ENCODE assay signal across 9 mouse cellular contexts in genomic region chr11:61410129-61410528, GRCm38 (mm10). TPM values are rescaled to one million over a fixed set of nuclear protein-coding genes. Genes with fewer than 3 reads are reported as not detected.
DNase-seq lines count a peak whose midpoint lies in the region; ATAC-seq and TF ChIP-seq lines count a peak whose summit lies in the region.
"Had no signal": no experiment of that assay in that cellular context is flagged by ENCODE, and none has a peak within 500 bp of the region (broad histone marks: within the 10 kb centered on the region; RNA-seq: fewer than 3 reads in every experiment).

No protein-coding gene starts in this region.

- no peaks in the 10 kb centered on the region for H3K4me1 ChIP-seq in spleen, adult 2 months (ENCODE audit: control insufficient read depth, insufficient read depth, insufficient read length)

- no peaks in the 10 kb centered on the region for H3K36me3 ChIP-seq in spleen, adult 2 months (ENCODE audit: control insufficient read depth, insufficient read depth, low read length)
- H3K36me3 ChIP-seq: limb, embryonic 15.5 days had no signal

- H3K27me3 ChIP-seq in Patski: no peaks in the 10 kb centered on the region
- no peaks in the 10 kb centered on the region for H3K27me3 ChIP-seq in spleen, adult 2 months (ENCODE audit: control insufficient read depth, insufficient read depth, low read length)
- H3K27me3 ChIP-seq: limb, embryonic 15.5 days had no signal

- no peak overlapping the region for H3K4me3 ChIP-seq in spleen, adult 2 months (ENCODE audit: extremely low read depth, insufficient read depth, insufficient read length)
- H3K4me3 ChIP-seq: limb, embryonic 15.5 days had no signal

- DNase-seq in CD4-positive helper T cell, adult 2 months (ENCODE audit: low read depth, low spot score): peak; percentile 67
- DNase-seq in Patski (ENCODE audit: low read depth, low spot score): no peak
- DNase-seq in cerebellum, postnatal 36 days: peak; percentile 95 to 100
- peak; percentile 88 for DNase-seq in heart, adult 8-10 months (ENCODE audit: low spot score)
- peak; percentile 93 to 94 for DNase-seq in layer of hippocampus, postnatal 10 days (ENCODE audit: low spot score in 2 of 2)
- DNase-seq in spleen, adult 2 months (ENCODE audit: low read depth in 1 of 2, low spot score in 2 of 2): peak; percentile 18 to 63

- TF ChIP-seq POLR2A in spleen, adult 2 months (IDR thresholded peaks at IDR 0.05; ENCODE audit: low read depth, low read length): no peak

- CTCF ChIA-PET in Patski (lab: Charles Lee): no interaction called here

- POLR2A ChIA-PET in Patski (lab: Charles Lee): no interaction called here

- 0% methylated on average over 1 of the region's 1 CpGs for WGBS in spleen, adult 2 months

- H3K27ac ChIP-seq in spleen, adult 2 months (ENCODE audit: insufficient read depth, low read length): no peak overlapping the region
- H3K27ac ChIP-seq: limb, embryonic 15.5 days had no signal

- in situ Hi-C loops in Patski (cut with MboI; ENCODE audit: low pct_unique_long_range_greater_than_20kb): loop anchor here (5.0 to 10.0 kb wide), 3 partner anchors 97 to 295 kb away; partner anchors contain the start of gene B9d1

- ATAC-seq in Patski: no peak
- peak; percentile 51 for ATAC-seq in megakaryocyte progenitor cell, adult 5-6 weeks (replicated peaks; ENCODE audit: poor library complexity)
- no peak for ATAC-seq in megakaryocyte-erythroid progenitor cell, adult 5-6 weeks (replicated peaks; ENCODE audit: low FRiP score, low TSS enrichment, poor library complexity, severe bottlenecking)

- TF ChIP-seq CTCF in Patski (IDR thresholded peaks at IDR 0.05): peak; percentile 93
- TF ChIP-seq CTCF in spleen, adult 2 months (IDR thresholded peaks at IDR 0.05; ENCODE audit: extremely low read depth, insufficient read depth, insufficient read length, insufficient replicate concordance): peak; percentile 81; the same call in 1 of the 2 replicates

RNA-seq across cellular contexts. Expression of gene Slc47a1, which starts 32.0 kb away (rescaled TPM):
- polyA plus RNA-seq in Patski (2021): 0.09 TPM
- total RNA-seq in heart, adult 8-10 months (2022): 10 to 100 TPM; 24.9 to 31.1 (median 29.5) TPM
- 1 to 10 TPM; 1.1 to 1.9 TPM for total RNA-seq in layer of hippocampus, postnatal 10 days (2021)
- not detected in 2 replicates for total RNA-seq in megakaryocyte progenitor cell, adult 5-6 weeks (2015)
- total RNA-seq in megakaryocyte progenitor cell, adult 5-6 weeks (2017): not detected in 2 replicates
- 0.09 TPM in 1 of 2 replicates, not detected in the other for polyA plus RNA-seq in spleen, adult 2 months (2012; rRNA removed)
- total RNA-seq in megakaryocyte-erythroid progenitor cell, adult 5-6 weeks (2014; fragmentation: Nextera tagmentation): not detected in 2 replicates
- total RNA-seq in megakaryocyte-erythroid progenitor cell, adult 5-6 weeks (2017): not detected in 2 replicates

RNA-seq across cellular contexts. Expression of gene Rnf112, which starts 43.8 kb away (rescaled TPM):
- polyA plus RNA-seq in Patski (2021): not detected
- total RNA-seq in heart, adult 8-10 months (2022): under 1 TPM in 3 of 4 experiments, not detected in 1; 0.12 to 0.14 (median 0.14) TPM
- total RNA-seq in layer of hippocampus, postnatal 10 days (2021): 100 to 1,000 TPM; 201 to 230 TPM
- not detected in 2 replicates for total RNA-seq in megakaryocyte progenitor cell, adult 5-6 weeks (2015)
- not detected in 2 replicates for total RNA-seq in megakaryocyte progenitor cell, adult 5-6 weeks (2017)
- not detected in 2 replicates for polyA plus RNA-seq in spleen, adult 2 months (2012; rRNA removed)
- total RNA-seq in megakaryocyte-erythroid progenitor cell, adult 5-6 weeks (2014; fragmentation: Nextera tagmentation): not detected in 2 replicates
- not detected in 2 replicates for total RNA-seq in megakaryocyte-erythroid progenitor cell, adult 5-6 weeks (2017)

Comparison
In these comparisons a context has a peak if more than half of its experiments do, and no peak if none do; other contexts are left out.
1. RNA of gene Slc47a1, which starts 32.0 kb away (total RNA-seq): 24.9 to 31.1 TPM in heart, adult 8-10 months; 1.1 to 1.9 TPM in layer of hippocampus, postnatal 10 days, not detected in megakaryocyte progenitor cell, adult 5-6 weeks and not detected in megakaryocyte-erythroid progenitor cell, adult 5-6 weeks; every median in the first group is over 4 times any median in the second.
2. RNA of gene Rnf112, which starts 43.8 kb away (total RNA-seq): 201 to 230 TPM in layer of hippocampus, postnatal 10 days; 0.12 to 0.14 TPM in heart, adult 8-10 months, not detected in megakaryocyte progenitor cell, adult 5-6 weeks and not detected in megakaryocyte-erythroid progenitor cell, adult 5-6 weeks; every median in the first group is over 100 times any median in the second.